Mouse (Mus musculus) T-helper 2 cell (primary cell): ENCODE data around the gene Gfra1.

Experiments used
- in situ Hi-C: fragments of 300-600 bp; cut with MboI, MseI; formaldehyde crosslinking; loops from one replicate; pipeline ENCODE4 v1.15.1; 2025; ENCODE audit warnings: high pct_unique_total_duplicates

Gfra1 gene

GRCm38 (mm10) chr19:58455496-58456061 is at the start of gene Gfra1:
Gfra1 (minus strand) TSS chr19:58455909.
- in situ Hi-C loops: no loop called here

- in situ Hi-C loops: no loop called here
Measured at GRCm38 (mm10) chr19:58500049-58500448, 44.3 kb upstream of the Gfra1 start.

DNA sequence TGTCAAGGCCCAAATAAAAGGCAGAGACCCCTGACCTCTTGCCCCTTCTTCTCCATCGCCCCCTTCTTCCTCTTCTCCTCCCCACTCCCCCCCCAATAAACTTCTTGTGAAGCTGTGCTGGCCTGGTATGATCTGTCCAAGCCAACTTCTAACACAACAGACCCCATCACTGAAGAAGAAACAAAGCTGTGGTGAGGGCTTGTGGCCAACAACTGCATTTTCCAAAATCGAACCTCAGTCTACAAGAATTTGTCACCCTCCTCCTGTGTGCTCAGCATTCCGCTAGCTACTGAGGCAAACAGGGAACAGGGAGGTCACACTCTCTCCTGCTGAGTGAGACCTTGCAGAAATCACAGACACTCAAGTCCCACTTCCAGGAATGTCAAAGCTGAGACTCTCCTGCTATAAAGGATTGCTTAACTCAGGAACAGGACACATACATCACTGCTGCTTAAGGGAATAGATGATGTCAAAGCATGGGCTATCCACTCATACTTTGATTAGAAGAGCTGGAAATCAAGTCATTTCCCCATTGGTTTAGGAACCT is 43.8 kb upstream of the Gfra1 start:
- in situ Hi-C loops: no loop called here

DNA sequence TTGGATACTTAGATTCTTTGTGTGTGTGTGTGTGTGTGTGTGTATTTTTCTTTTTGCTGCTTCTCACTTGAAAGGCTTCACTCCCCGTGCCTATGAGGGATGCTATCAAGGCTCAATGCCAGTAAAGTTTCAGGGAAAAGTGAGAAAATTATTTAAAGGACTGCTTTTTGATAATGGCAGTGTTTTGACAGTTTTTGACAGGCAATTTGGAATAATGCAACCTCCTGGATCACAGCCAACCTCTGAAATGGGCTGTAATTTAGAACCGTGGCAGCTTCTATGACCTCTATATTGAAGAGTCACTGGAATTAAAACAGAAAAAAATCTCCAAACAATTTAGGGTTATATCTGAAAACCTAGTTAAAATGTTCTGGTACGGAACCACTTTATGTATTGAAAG is 41.4 kb upstream of the Gfra1 start:
- in situ Hi-C loops: no loop called here

DNA sequence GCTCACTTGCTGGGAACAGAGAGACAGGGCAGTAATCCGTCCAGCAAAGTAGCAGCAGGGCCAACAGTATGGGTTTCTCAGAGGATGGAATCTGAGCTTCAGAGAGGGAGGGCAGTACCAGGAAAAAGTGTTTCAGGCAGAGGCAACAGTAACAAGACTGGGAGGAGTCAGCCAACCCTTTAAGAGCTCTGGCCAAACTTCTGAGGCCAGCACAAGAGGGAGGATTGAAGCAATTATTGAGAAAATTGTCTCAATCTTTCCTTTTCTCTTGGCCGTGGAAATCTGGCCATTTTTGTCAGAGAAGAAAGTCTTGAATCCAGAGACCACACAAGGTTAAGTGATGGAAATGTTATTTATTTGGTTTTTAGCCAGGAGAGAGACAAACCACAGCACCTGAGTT is 31.0 kb upstream of the Gfra1 start:
- in situ Hi-C loops: no loop called here

DNA sequence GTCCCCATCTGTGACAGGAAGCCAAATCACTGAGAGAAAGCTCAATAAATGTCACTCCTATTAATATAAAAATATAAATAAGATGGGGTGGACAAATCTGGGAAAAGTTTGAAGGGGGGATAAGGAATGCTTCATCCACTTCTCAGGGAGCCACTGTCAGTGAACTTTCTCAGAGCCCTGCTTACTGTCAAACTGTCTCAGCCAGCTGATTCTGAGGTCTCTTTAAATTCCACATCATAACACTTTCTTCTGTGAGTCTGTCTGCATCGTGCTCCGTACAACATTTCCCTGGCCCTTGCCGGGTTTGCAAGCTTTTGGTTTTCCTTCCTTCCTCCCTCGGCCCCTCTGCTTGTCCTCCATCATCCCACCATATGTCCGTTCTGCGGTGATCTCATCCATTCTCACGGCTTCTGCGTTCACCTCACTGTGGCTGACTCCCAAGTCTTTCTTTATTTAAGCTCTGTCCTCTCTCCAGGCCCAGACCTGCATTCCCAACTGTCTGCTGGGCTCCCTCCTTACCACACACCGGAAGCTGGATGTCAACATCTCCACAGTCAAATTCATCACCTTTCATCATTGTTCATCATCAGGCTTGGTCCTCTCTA is 26.8 kb upstream of the Gfra1 start:
- in situ Hi-C loops: no loop called here

DNA sequence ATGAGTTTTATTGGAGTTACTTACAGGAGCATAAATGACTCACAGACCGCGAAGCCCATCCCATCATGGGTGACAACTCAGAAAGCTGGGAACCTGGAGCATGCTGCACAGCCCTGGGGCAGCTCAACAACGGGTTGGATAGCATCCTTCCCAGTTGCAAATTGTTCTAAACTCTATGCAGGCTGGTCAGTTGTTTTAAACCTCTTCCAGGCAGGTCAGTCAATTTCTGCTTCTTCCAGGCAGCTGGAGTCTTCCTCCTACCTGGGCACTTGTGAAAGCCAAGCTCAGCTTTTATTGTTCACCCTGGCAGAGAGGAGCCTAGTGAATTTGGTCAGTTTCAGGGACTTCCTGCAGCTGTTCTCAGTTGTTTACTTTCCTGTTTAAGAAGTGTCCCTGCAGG is 18.5 kb upstream of the Gfra1 start:
- in situ Hi-C loops: loop anchor here (10.0 kb wide), 1 partner anchor 1989 kb away; no protein-coding TSS in a partner anchor

DNA sequence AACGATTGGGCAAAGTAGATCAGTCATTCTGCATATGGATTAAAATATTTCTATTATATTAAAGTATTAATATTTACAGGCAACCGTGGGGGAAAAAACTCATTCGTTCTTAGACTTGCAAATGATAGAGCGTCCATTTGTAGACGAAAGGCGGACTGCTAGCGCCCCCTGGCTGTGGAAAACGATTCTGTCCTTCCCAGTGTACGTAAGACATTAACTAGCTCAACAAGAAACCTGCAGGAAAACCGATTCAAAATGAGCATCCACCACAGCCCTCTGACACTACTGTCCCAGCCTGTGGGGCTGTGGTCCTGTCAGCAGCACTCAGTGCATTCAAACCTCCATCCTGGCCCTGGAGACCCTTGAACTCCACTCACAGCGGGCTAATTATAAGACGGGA is 13.7 kb upstream of the Gfra1 start:
- in situ Hi-C loops: loop anchor here (10.0 kb wide), 1 partner anchor 155 kb away; no protein-coding TSS in a partner anchor

DNA sequence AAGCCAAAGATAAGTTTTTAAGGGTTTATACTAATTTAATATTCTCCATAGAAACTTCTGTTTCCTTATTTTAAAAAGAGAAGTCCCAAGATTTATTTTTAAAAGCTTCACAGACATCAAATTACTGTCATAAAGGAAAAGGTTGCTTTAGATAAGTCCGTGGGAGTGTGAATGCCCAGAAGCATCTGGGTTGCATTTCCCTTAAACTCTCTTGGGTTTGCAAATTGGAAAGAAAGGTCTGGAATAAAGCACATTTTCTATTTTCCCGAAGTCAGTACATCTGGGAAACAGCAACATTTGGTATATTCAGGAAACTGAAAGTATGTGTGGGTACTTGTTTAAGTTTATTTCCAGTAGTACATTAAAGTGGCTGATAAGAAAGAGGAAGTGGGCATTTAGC is 12.6 kb upstream of the Gfra1 start:
- in situ Hi-C loops: loop anchor here (10.0 kb wide), 1 partner anchor 154 kb away; no protein-coding TSS in a partner anchor

DNA sequence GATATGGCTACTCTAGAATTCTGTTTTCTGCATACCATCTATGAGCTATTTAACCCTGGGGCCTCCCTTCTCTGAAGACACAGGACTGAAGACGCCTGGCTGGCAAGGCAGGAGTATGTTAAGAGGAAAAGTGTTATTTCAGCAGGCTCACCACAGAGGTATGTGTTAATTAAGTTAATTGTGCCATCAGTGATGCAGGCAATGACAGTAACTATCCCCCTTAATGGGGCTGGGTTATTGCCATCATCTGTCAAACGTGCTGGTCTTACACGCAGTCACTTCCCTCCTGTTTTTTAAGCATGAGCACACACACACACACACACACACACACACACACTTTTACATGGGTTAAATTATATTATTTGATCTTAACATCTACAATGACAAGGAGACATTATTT is 8.0 kb upstream of the Gfra1 start:
- in situ Hi-C loops: loop anchor here (10.0 kb wide), 1 partner anchor 149 kb away; no protein-coding TSS in a partner anchor

- in situ Hi-C loops: loop anchor here (10.0 kb wide), 1 partner anchor 146 kb away; no protein-coding TSS in a partner anchor
Measured at GRCm38 (mm10) chr19:58460361-58461022, 4.8 kb upstream of the Gfra1 start.

- in situ Hi-C loops: no loop called here
Measured at GRCm38 (mm10) chr19:58456491-58457061, 867 bp upstream of the Gfra1 start.

- in situ Hi-C loops: no loop called here
Measured at GRCm38 (mm10) chr19:58455061-58455495, 631 bp downstream of the Gfra1 start.

DNA sequence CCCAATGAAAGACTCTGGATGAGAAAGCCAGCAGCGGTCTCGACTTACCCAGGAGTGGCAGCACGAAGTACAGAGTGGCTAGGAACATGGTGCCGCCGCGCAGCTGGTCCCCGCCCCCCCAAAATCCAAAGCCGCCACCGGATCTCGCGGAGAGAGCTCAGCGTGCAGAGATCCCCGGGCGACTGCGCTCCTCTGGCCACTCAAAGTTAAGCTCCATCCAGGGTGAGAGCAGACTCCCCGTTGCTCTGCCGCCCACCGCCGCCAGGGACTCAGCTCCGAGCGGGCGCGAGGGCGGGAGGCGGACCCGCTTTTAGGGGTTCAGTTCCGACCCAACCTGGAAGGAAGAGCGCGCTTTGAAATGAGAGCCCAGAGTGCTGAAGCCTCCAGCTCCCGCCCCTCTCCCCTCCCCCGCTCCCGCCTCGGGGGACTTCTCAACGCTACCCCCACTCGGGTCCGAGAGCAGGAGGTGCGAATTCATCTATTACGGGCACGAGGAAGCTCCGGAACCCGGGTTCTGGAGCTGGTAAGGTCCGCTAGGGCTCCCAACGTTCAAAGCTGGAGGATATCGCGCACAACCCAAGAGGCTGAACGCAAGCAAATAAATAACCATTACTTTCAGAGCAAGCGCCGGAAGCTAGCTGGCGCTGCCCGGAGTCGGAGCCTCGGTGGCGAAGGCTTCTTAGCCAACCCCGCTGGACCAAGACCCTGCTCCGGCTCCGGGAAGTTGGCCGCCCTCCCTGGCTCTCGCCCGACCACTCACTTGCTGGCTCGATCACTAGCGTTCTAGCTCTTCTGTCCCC is 1.2 kb downstream of the Gfra1 start:
- in situ Hi-C loops: no loop called here

GRCm38 (mm10) chr19:58453581-58453980 is 2.1 kb downstream of the Gfra1 start:
- in situ Hi-C loops: no loop called here

- in situ Hi-C loops: no loop called here
Measured at GRCm38 (mm10) chr19:58452941-58453551, 2.7 kb downstream of the Gfra1 start.

DNA sequence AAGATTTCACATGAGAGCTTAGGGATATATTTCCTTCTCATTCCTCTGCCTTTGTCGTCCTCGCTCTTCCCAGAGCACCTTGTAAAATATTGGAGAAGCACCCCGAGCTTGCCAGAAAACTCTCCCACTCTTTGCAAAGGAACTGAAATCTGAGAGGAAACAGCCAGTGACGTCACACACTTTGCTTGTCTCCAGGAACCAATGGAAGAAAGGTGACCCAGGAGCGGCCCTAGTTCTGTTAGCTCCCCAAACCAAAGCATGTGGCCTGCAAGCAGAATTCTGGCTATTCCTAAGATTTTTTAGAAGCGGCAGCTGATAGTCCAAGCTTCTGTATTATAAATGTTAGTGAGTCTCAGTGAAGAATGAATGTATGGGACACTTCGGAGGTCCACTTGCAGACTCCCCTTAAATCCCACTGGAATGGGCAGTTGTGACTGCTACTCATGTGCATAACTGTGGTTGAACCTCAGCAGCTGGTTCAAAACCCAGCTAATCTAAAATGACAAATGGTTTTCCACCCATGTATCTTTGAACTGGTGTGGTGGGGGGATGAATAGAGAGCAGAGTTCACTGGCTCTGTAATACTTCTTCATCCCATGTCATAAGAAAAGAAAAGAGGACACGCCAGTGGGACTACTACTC is 3.4 kb downstream of the Gfra1 start:
- in situ Hi-C loops: no loop called here

- in situ Hi-C loops: no loop called here
Measured at GRCm38 (mm10) chr19:58451323-58451722, 4.4 kb downstream of the Gfra1 start.

- in situ Hi-C loops: no loop called here
Measured at GRCm38 (mm10) chr19:58450716-58451115, 5.0 kb downstream of the Gfra1 start.
